Mouse (Mus musculus) midbrain, embryonic 13.5 days (tissue): ENCODE measurements at regions not wholly inside any gene's neighbourhood (a gene's known extent, or its start where the extent isn't known, plus 50 kb on each side); places are given as distances from the start of the nearest gene placed in this dataset.

Experiments used
- ATAC-seq: fragments of 200-750 bp; cut with Nextera tagmentation; 2 replicates; pipeline ENCODE4 v1.8.0; 2017; ENCODE audit warnings: mild to moderate bottlenecking, moderate TSS enrichment, moderate library complexity
- H3K27ac ChIP-seq: fragments of 300-500 bp; sonication (generic); 2 replicates; pipeline ENCODE4 v1.5.1; 2015; ENCODE audit warnings: inconsistent platforms, mild to moderate bottlenecking, moderate library complexity
- H3K27me3 ChIP-seq: fragments of 300-500 bp; sonication (generic); 2 replicates; pipeline ENCODE4 v1.6.1; 2015; ENCODE audit warnings: mild to moderate bottlenecking, inconsistent platforms
- H3K36me3 ChIP-seq: fragments of 300-500 bp; sonication (generic); 2 replicates; pipeline ENCODE4 v1.6.1; 2015; ENCODE audit warnings: mild to moderate bottlenecking, inconsistent platforms
- H3K4me1 ChIP-seq: fragments of 300-500 bp; sonication (generic); replicated peaks from 2 replicates; pipeline ENCODE4 v1.6.1; 2015; ENCODE audit warnings: inconsistent platforms
- H3K4me2 ChIP-seq: fragments of 300-500 bp; sonication (generic); replicated peaks from 2 replicates; pipeline ENCODE4 v1.6.1; 2015; ENCODE audit warnings: moderate library complexity, mild to moderate bottlenecking, inconsistent platforms
- H3K4me3 ChIP-seq: fragments of 300-500 bp; sonication (generic); replicated peaks from 2 replicates; pipeline ENCODE4 v1.5.1; 2015; ENCODE audit warnings: mild to moderate bottlenecking, inconsistent platforms
- H3K9ac ChIP-seq: fragments of 300-500 bp; sonication (generic); replicated peaks from 2 replicates; pipeline ENCODE4 v1.6.1; 2015; ENCODE audit warnings: mild to moderate bottlenecking, inconsistent platforms
- H3K9me3 ChIP-seq: fragments of 300-500 bp; sonication (generic); 2 replicates; pipeline ENCODE4 v1.6.1; 2016; ENCODE audit warnings: mild to moderate bottlenecking, inconsistent platforms
- WGBS: fragments of 180-500 bp; shearing (Covaris S2); methylation state at CpG from one replicate; pipeline ENCODE4 v1.1.7; 2015; 5-methylcytosine and 5-hydroxymethylcytosine counted together

DNA sequence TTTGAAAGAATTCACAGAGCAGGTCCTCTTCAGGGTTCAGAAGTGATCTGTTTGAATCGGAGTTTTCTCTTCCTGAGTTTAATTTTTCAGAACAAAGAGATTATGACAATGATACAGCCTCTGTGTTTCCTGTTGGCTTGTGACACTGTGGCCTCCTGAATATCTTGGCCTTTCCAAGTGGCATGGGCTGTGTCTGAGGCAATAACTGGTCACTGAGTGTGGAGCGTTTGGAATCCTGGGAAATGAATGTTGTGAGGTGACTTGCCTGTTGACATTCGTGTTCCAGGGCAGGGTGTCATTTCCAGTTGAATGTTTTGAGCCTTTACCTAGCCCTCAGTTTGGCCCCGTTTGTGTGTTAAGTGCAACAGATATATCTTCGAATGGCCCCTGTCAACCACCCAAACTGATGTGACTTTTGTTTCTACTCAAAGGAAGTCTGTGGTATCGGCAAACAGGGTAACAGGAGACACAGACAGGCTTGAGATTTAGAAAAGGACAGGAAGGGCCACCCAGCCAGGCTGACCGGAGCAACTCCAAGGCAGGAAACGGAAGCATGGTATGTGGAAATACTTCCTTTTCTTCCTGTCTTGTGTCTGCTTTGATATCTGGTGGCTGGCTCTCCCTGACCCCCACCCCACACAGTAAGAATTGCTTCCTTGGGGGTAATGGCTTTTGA, 52.3 kb upstream of the Mef2a start:
- H3K27ac ChIP-seq, result no peak overlapping the region

More for the DNA sequence above, 52.3 kb upstream of the Mef2a start:
- Histone ChIP-seq H3K9ac (no peak overlapping the region), H3K4me3 (no peak overlapping the region), H3K27me3 (no peaks in the 10 kb centered on the region), H3K4me2 (no peak overlapping the region), H3K4me1 (no peaks in the 10 kb centered on the region), H3K9me3 (no peaks in the 10 kb centered on the region), H3K36me3 (no peaks in the 10 kb centered on the region)
- no peak for ATAC-seq
- WGBS, result 86% methylated on average over 8 of the region's 8 CpGs
